Mouse (Mus musculus): ENCODE results near the gene Bsn.

DNA sequence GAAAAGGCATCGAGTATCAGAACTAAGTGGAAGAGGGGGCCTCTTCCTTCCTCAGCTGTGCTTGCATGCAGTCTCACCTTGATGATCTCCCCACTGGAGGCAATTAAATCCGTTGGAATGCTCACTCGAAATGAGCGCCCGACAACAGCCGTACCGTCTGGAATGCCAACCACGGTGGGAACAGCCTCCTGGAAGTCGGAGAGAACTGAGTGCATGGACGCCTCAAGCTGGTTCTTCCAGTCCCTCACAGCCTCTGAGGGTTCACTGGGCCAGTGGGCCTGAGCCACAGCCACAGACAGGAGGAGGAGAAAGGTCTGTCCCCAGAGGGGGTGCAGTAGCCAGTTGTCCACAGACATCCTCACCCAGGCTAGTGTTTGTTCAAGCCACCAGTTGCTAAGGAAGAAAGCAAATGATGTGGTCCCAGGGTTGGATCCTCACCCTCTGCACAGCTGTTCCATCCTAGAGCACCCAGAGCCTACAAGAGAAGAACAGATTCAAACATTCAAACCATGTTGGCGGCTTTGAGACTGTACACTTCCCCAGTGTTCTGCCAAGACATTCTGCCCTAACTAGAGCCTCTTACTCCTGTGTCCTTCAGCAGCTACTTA is 27.9 kb upstream of the Bsn start:
- TF ChIP-seq GATA1 (IDR thresholded peaks at IDR 0.05; ENCODE audit: borderline replicate concordance, low read length), result no peak
- TF ChIP-seq FLI1 (IDR thresholded peaks at IDR 0.05; ENCODE audit: low read length), result no peak
